Mouse (Mus musculus) adrenal gland, postnatal 36 days (tissue): ENCODE data around the gene Hist1h2bb. TPM values are rescaled to one million over a fixed set of nuclear protein-coding genes. Genes with fewer than 3 reads are reported as not detected.
A peak's percentile ranks its signal among the peaks of the same experiment; 100 is the strongest.
"Not testable (repeated sequence)": the region's sequence is repeated elsewhere in the genome, so short reads cannot be mapped to it uniquely, and the experiment has no call there.

Experiments
- DNase-seq, 2 experiments: peaks; one replicate each; pipeline ENCODE4 v3.0.0; 2021; ENCODE audit warnings: mixed read lengths in 1 of 2
- long read RNA-seq, 2 experiments: library from polyadenylated mRNA; stranded (forward); transcript quantifications; one replicate each; pipeline ENCODE4 v2.0.0; 2021; ENCODE audit warnings: borderline sequencing depth in 2 of 2
- total RNA-seq, 2 experiments: library from RNA; stranded (reverse); gene quantifications; 2 replicates each; pipeline ENCODE4 v1.2.3; 2021

Gene Hist1h2bb
- 10 to 100 TPM; 34.0 to 41.3 TPM for total RNA-seq
- long read RNA-seq, experiment 1 = 0 reads
- long read RNA-seq, experiment 2 = 0 reads

DNA sequence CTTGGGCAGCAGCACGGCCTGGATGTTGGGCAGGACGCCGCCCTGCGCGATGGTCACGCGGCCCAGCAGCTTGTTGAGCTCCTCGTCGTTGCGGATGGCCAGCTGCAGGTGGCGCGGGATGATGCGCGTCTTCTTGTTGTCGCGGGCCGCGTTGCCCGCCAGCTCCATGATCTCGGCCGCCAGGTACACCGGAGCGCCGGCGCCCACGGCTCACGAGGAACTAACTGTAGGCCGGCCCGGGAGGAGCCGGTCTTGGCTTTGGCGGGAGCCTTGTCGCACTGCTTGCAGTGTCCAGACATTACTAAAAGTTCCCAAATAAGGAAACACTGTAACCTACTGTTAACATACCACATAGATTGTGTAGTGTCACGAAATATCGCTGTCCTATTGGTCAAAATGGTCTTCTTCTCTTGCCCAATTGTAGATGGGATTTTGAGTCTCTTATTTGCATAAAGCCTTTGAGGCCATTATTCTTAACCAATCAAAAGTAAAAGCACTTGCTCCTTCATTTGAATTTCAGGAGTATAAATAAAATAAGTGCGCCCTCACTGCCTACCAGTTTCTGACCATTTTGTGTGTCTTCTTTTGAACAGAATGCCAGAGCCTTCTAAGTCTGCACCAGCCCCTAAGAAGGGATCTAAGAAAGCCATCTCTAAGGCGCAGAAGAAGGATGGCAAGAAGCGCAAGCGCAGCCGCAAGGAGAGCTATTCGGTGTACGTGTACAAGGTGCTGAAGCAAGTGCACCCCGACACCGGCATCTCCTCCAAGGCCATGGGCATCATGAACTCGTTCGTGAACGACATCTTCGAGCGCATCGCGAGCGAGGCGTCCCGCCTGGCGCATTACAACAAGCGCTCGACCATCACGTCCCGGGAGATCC lies at the start of gene Hist1h2bb:
Gene Hist1h2bb (plus strand): TSS at position 534 of the 880 bp plus-strand sequence.
- peak; percentile 57 for DNase-seq

DNA sequence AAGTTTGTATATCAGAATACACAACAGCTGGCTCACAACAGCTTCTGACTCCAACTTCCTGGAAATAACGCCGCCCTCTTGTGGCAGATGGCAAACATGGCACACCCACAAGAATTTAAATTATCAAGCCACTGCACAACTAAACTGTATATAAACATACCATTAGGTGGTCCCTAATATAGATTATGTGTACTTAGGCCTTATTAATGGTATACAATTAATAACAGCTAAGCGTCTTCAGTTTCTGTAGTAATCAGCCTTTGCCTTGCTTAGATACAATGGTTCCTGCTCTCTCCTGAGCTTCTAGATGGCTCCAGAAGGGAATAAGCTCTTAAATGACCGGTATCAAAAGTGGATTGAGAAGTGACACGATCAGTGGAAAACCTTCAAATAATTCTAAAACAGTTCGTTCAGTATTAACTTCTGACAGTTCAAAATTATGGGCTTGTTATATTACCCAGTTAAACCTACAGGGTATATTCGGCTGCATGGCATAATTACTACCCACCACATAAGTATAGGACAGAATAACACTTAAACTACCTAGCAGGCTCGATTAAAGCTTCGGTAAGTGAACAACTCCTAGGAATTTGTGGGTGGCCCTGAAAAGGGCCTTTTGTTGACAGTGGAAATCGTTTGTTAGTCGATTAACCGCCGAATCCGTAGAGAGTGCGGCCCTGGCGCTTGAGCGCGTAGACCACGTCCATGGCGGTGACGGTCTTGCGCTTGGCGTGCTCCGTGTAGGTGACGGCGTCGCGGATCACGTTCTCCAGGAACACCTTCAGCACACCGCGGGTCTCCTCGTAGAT lies 48.8 kb upstream of the Hist1h2bb start:
- peak; percentile 57 to 69 for DNase-seq

- peak; percentile 96 to 98 for DNase-seq
These were observed 48.2 kb upstream of the Hist1h2bb start, which contains the start of gene Hist1h4c for GRCm38 (mm10) chr13:23698300-23698693. TSS of gene Hist1h4c (minus strand) at chr13:23698454.

- DNase-seq = no peak
These were observed 47.5 kb upstream of the Hist1h2bb start for GRCm38 (mm10) chr13:23698996-23699395.

- DNase-seq = no peak
These were observed 46.8 kb upstream of the Hist1h2bb start for GRCm38 (mm10) chr13:23699767-23700166.

GRCm38 (mm10) chr13:23700786-23701520 lies 45.6 kb upstream of the Hist1h2bb start:
- DNase-seq = peak; percentile 66 to 78

DNA sequence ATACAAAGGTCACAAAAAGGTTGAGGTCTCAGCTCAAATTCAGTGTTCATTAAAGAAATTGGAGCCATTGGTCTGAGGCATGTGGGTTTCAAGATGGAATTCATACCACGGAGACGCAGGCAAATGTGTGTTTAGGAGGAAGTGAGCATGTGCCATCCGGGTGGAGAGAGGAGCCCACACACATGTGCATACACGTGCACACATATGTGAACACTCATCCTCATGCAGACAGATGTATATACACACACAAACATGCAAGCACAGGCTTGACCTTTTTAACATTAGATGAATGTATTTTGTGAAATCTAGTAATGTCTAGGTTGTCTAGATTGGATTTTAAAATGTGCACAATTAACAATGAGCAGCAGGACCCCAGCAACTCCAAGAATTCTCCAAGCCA lies 44.3 kb upstream of the Hist1h2bb start:
- DNase-seq = no peak

DNA sequence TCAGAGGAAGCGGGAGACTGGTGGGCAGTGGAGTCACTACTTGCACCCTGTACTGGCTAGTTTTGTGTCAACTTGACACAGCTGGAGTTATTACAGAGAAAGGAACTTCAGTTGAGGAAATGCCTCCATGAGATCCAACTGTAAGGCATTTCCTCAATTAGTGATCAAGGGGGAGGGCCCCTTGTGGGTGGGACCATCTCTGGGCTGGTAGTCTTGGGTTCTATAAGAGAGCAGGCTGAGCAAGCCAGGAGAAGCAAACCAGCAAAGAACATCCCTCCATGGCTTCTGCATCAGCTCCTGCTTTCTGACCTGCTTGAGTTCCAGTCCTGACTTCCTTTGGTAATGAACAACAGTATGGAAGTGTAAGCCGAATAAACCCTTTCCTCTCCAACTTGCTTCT lies 43.7 kb upstream of the Hist1h2bb start:
- not testable (repeated sequence) for DNase-seq

DNA sequence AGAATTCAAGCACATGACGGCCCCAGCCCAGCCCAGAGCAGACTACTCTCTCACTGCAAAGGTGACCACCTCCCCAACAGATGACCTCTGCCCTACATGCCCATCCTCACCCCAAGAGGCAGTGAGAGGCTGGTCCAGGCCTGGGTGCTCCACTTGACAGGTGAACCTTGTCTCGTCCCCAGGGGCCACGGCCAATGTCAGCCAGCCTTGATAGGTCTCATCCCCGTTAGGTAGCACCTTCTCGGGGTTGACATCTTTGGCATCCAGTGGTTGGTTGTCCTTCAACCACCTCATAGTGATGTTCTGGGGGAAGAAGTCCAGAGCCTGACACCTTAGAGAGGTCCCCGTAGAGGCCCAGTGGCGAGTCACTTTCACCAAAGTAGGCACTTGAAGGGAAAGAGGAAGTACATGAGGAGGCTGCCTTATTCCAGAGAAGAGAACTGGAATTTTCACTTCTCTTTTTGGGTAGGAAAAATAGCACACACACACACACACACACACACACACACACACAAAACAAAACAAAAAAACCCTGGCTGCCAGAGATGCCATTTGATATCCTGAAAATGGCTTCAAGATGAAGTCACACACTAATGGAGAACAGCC lies 40.7 kb upstream of the Hist1h2bb start:
- no peak for DNase-seq

GRCm38 (mm10) chr13:23706771-23707170 lies 39.8 kb upstream of the Hist1h2bb start:
- no peak for DNase-seq

- no peak for DNase-seq
These were observed 38.5 kb upstream of the Hist1h2bb start for GRCm38 (mm10) chr13:23708041-23708440.

GRCm38 (mm10) chr13:23708654-23709053 lies 37.9 kb upstream of the Hist1h2bb start:
- peak in 1 of 2 experiments; percentile 53 for DNase-seq

DNA sequence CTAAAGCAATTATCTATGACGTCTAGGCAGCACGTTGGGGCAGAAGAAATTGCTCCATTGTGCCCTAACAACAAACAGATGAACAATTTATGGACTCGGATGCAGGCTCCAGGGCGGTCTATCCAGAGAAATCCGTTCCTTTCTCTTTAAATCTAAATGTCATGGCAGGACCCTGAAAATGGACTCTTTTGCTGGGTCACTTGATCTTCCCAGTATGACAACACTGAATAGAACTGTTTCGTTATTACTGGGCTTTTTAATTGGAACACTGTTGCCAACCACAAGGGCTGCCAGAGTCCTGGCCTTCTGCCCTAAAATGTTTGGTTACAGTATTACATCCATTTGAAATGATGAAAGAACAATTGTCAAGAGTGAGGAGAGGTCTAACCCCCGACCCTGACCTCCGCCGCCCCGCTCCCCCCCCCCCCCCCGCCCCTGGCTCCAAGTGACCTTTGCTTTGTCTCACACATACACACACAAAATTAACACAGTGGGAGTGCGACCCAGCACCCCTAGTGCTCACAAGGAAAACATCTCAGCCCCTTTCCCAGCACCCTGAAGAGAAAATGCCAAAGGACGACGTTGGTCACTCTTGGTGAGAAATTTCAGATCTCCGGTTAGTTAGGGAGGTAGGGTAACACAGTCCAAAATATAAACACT lies 36.7 kb upstream of the Hist1h2bb start:
- peak in 1 of 2 experiments; percentile 31 for DNase-seq

- peak; percentile 71 to 77 for DNase-seq
These were observed 36.0 kb upstream of the Hist1h2bb start, which contains the start of gene Hfe for GRCm38 (mm10) chr13:23710374-23711089. TSS of gene Hfe (minus strand) at chr13:23710854.

DNA sequence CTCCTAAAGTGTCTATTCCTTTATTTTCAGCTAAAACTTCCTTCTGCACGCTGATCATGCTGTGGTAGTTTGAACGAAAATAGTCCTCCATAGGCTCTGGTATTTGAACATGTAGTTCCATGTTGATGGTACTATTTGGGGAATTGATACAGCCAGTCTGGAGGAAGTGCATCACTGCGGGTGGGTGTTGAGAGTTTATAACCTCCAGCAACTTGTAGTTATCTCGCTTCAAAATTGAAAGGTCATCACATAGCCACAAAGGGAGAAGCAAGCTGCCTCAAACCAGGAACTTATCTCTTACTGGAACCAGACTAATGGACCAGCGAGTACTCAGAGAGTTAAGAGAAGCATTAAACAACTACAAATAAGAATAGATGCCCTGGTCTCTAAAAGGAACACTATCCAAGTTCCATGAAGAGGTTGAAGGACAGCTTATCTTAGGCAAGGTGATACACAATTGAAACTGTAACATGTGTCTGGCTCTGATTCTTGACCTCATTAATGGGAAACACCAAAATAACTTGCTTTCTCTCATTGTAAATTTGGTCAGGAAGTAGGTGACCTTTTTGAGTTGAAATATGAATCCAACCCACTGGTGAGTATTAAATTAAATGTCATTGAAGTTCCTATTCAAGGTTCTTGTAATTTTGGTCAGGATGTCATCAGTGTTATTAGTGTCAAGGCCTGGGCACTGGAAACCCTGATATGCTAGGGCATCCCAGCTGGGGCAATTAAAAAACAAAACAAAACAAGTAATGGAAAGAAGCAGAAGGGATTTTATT lies 30.1 kb upstream of the Hist1h2bb start:
- DNase-seq = no peak

DNA sequence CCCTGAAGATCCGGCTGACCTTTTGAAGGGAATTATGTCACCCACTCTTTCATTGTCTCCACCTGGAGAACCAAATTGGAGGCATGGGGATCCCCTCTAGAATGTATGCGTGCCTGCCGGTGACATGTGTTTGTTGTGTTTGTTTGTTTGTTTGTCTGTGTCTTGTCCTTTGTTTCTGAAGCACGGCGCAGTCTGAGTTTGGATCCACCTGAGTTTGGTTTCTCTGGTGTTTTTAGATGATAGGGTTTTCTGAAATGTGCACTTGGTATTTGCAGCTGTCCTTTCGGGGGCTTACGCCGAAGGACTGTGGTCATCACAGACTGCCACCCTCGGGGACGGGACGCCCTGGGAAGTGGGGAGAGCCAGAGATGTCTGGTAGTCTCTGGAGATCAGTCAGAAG lies 29.4 kb upstream of the Hist1h2bb start:
- DNase-seq = no peak

DNA sequence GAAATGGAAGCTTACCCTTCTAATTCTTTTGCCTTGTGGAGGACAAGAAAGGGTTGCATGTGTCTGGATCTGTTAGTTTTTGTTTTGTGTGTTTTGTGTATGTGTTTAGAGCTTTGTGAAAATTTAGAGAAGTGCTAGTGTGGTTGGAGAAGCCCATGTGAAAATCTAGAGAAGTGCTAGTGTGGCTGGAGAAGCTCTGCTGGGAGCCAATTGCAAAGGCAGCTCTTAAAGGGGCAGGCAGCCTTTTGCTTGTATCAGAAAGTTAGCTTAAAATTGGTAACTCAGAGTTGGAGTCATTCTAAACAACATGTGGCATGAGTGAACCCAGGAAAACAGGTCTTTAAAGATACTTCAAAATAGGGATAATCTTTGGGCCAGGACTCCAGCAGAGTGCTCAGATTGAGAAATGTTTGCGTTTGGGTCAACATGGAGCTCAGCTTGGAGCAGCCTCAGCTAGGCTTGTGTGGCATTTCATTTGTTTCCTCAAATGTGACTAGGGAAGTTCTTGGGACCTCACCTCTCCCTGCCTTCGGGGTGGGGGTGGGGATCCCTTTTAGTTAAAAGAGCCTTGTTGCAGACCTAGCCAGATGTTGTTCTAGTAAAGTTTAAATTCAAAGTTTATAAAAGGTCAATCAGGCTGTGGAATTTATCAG lies 28.8 kb upstream of the Hist1h2bb start:
- DNase-seq = not testable (repeated sequence)

- DNase-seq = no peak
These were observed 22.3 kb upstream of the Hist1h2bb start for GRCm38 (mm10) chr13:23724239-23724638.

- no peak for DNase-seq
These were observed 21.3 kb upstream of the Hist1h2bb start for GRCm38 (mm10) chr13:23725213-23725612.
